Mouse (Mus musculus) midbrain, embryonic 16.5 days (tissue): ENCODE data around the gene Nme3. TPM values are rescaled to one million over a fixed set of nuclear protein-coding genes. Genes with fewer than 3 reads are reported as not detected.

Source experiments
- ATAC-seq: fragments of 200-750 bp; cut with Nextera tagmentation; 2 replicates; pipeline ENCODE4 v1.8.0; 2017; ENCODE audit warnings: moderate TSS enrichment
- H3K27ac ChIP-seq: fragments of 300-500 bp; sonication (generic); 2 replicates; pipeline ENCODE4 v1.5.1; 2014; ENCODE audit warnings: mild to moderate bottlenecking, low read length, mixed read lengths
- H3K27me3 ChIP-seq: fragments of 300-500 bp; sonication (generic); 2 replicates; pipeline ENCODE4 v1.6.1; 2014; ENCODE audit warnings: low read depth, low read length, mixed read lengths; ENCODE audit not compliant: control insufficient read depth, insufficient read depth
- H3K36me3 ChIP-seq: fragments of 300-500 bp; sonication (generic); 2 replicates; pipeline ENCODE4 v1.6.1; 2014; ENCODE audit warnings: mild to moderate bottlenecking, low read length, moderate library complexity, mixed read lengths; ENCODE audit not compliant: control insufficient read depth, insufficient read depth
- H3K4me1 ChIP-seq: fragments of 300-500 bp; sonication (generic); 2 replicates; pipeline ENCODE4 v1.6.1; 2014; ENCODE audit warnings: mild to moderate bottlenecking, low read length, mixed read lengths; ENCODE audit not compliant: control insufficient read depth, insufficient read depth
- H3K4me2 ChIP-seq: fragments of 300-500 bp; sonication (generic); 2 replicates; pipeline ENCODE4 v1.6.1; 2014; ENCODE audit warnings: mild to moderate bottlenecking, low read length, mixed read lengths
- H3K4me3 ChIP-seq: fragments of 300-500 bp; sonication (generic); 2 replicates; pipeline ENCODE4 v1.5.1; 2014; ENCODE audit warnings: low read depth, mild to moderate bottlenecking, low read length, moderate library complexity, mixed read lengths
- H3K9ac ChIP-seq: fragments of 300-500 bp; sonication (generic); 2 replicates; pipeline ENCODE4 v1.6.1; 2014; ENCODE audit warnings: low read depth, low read length, mixed read lengths
- H3K9me3 ChIP-seq: fragments of 300-500 bp; sonication (generic); replicated peaks from 2 replicates; pipeline ENCODE4 v1.6.1; 2014; ENCODE audit warnings: mild to moderate bottlenecking, low read length, mixed read lengths; ENCODE audit not compliant: control insufficient read depth, poor library complexity, severe bottlenecking
- WGBS: fragments of 180-500 bp; shearing (Covaris S2); extraction: QIAGEN DNeasy Blood & Tissue Kit; methylation state at CpG from one replicate; pipeline ENCODE4 v1.1.7; 2014; 5-methylcytosine and 5-hydroxymethylcytosine counted together
- polyA plus RNA-seq: library from polyadenylated mRNA; unstranded; fragments of >200 nt; fragmentation: Nextera tagmentation; extraction: Ambion mirVana; gene quantifications from 2 replicates; pipeline ENCODE4 v1.2.1, GENCODE M21; 2015

The Nme3 gene
- polyA plus RNA-seq, 1 experiment from 2014 or later = 88.6 TPM

- H3K27me3 ChIP-seq = no peaks in the 10 kb centered on the region
- peaks cover 73% of the 10 kb centered on the region for H3K36me3 ChIP-seq
- peaks cover under 1% of the 10 kb centered on the region for H3K4me1 ChIP-seq
- no peak overlapping the region for H3K4me2 ChIP-seq
- no peak overlapping the region for H3K27ac ChIP-seq
- H3K9me3 ChIP-seq = no peaks in the 10 kb centered on the region
- no peak overlapping the region for H3K9ac ChIP-seq
- WGBS = 73% methylated on average over 9 of the region's 9 CpGs
- no peak overlapping the region for H3K4me3 ChIP-seq
- ATAC-seq = no peak
These were observed 6.6 kb downstream of the Nme3 start for GRCm38 (mm10) chr17:24902671-24903474.

GRCm38 (mm10) chr17:24903767-24904166 is 7.5 kb downstream of the Nme3 start:
- 93% methylated on average over 9 of the region's 9 CpGs for WGBS
- no peak overlapping the region for H3K9ac ChIP-seq
- H3K9me3 ChIP-seq = no peaks in the 10 kb centered on the region
- no peaks in the 10 kb centered on the region for H3K27me3 ChIP-seq
- H3K4me3 ChIP-seq = no peak overlapping the region
- H3K27ac ChIP-seq = no peak overlapping the region
- H3K36me3 ChIP-seq = peaks cover 73% of the 10 kb centered on the region
- ATAC-seq = no peak
- no peaks in the 10 kb centered on the region for H3K4me1 ChIP-seq
- H3K4me2 ChIP-seq = no peak overlapping the region

- peaks cover 62% of the 10 kb centered on the region for H3K36me3 ChIP-seq
- H3K27ac ChIP-seq = no peak overlapping the region
- no peak overlapping the region for H3K4me2 ChIP-seq
- H3K27me3 ChIP-seq = no peaks in the 10 kb centered on the region
- no peak overlapping the region for H3K4me3 ChIP-seq
- no peaks in the 10 kb centered on the region for H3K9me3 ChIP-seq
- ATAC-seq = no peak
- 100% methylated on average over 2 of the region's 2 CpGs for WGBS
- H3K9ac ChIP-seq = no peak overlapping the region
- H3K4me1 ChIP-seq = no peaks in the 10 kb centered on the region
These were observed 11.3 kb downstream of the Nme3 start for GRCm38 (mm10) chr17:24907591-24907990.

- H3K4me3 ChIP-seq = no peak overlapping the region
- H3K9me3 ChIP-seq = no peaks in the 10 kb centered on the region
- H3K36me3 ChIP-seq = peaks cover 69% of the 10 kb centered on the region
- no peak for ATAC-seq
- H3K4me1 ChIP-seq = no peaks in the 10 kb centered on the region
- no peaks in the 10 kb centered on the region for H3K27me3 ChIP-seq
- H3K9ac ChIP-seq = no peak overlapping the region
- no peak overlapping the region for H3K4me2 ChIP-seq
- no peak overlapping the region for H3K27ac ChIP-seq
These were observed 17.7 kb downstream of the Nme3 start for GRCm38 (mm10) chr17:24913984-24914383.

- H3K4me3 ChIP-seq = no peak overlapping the region
- WGBS = 96% methylated on average over 1 of the region's 1 CpGs
These were observed 26.9 kb downstream of the Nme3 start for GRCm38 (mm10) chr17:24923246-24923645.

GRCm38 (mm10) chr17:24929506-24929905 is 33.2 kb downstream of the Nme3 start:
- H3K36me3 ChIP-seq = peaks cover 23% of the 10 kb centered on the region
- no peaks in the 10 kb centered on the region for H3K9me3 ChIP-seq
- no peak for ATAC-seq
- 78% methylated on average over 1 of the region's 1 CpGs for WGBS
- no peak overlapping the region for H3K4me2 ChIP-seq
- peaks cover 15% of the 10 kb centered on the region for H3K4me1 ChIP-seq
- no peak overlapping the region for H3K9ac ChIP-seq
- no peaks in the 10 kb centered on the region for H3K27me3 ChIP-seq
- H3K27ac ChIP-seq = no peak overlapping the region
- no peak overlapping the region for H3K4me3 ChIP-seq

More at GRCm38 (mm10) chr17:24923246-24923645, 26.9 kb downstream of the Nme3 start:
- no peak overlapping the region for H3K4me2 ChIP-seq
- H3K27me3 ChIP-seq = no peaks in the 10 kb centered on the region
- H3K36me3 ChIP-seq = peaks cover 72% of the 10 kb centered on the region
- H3K9me3 ChIP-seq = no peaks in the 10 kb centered on the region
- no peaks in the 10 kb centered on the region for H3K4me1 ChIP-seq
- no peak overlapping the region for H3K27ac ChIP-seq
- no peak overlapping the region for H3K9ac ChIP-seq
- no peak for ATAC-seq

GRCm38 (mm10) chr17:24932431-24932830 is 36.1 kb downstream of the Nme3 start:
- no peaks in the 10 kb centered on the region for H3K27me3 ChIP-seq
- 96% methylated on average over 4 of the region's 4 CpGs for WGBS
- no peak overlapping the region for H3K27ac ChIP-seq
- H3K4me2 ChIP-seq = no peak overlapping the region
- H3K9ac ChIP-seq = no peak overlapping the region
- H3K4me1 ChIP-seq = peaks cover 30% of the 10 kb centered on the region
- ATAC-seq = no peak
- peaks cover 7% of the 10 kb centered on the region for H3K36me3 ChIP-seq
- H3K4me3 ChIP-seq = no peak overlapping the region
- no peaks in the 10 kb centered on the region for H3K9me3 ChIP-seq

- 0 out of 2 replicates have a peak, but pooled peaks cover 4% of the 10 kb centered on the region for H3K36me3 ChIP-seq
- no peak overlapping the region for H3K27ac ChIP-seq
- no peaks in the 10 kb centered on the region for H3K27me3 ChIP-seq
- no peak for ATAC-seq
- peaks cover 30% of the 10 kb centered on the region for H3K4me1 ChIP-seq
- WGBS = 76% methylated on average over 4 of the region's 4 CpGs
- no peak overlapping the region for H3K4me2 ChIP-seq
- H3K9me3 ChIP-seq = no peaks in the 10 kb centered on the region
- no peak overlapping the region for H3K9ac ChIP-seq
- no peak overlapping the region for H3K4me3 ChIP-seq
These were observed 36.9 kb downstream of the Nme3 start for GRCm38 (mm10) chr17:24933163-24933562.

GRCm38 (mm10) chr17:24934926-24935325 is 38.6 kb downstream of the Nme3 start:
- Histone ChIP-seq H3K4me3 (peak overlapping the region; percentile 84; the same call in 1 of the 2 replicates), H3K9me3 (no peaks in the 10 kb centered on the region), H3K9ac (peak overlapping the region; percentile 84), H3K4me2 (peak overlapping the region; percentile 73), H3K27ac (no peak overlapping the region), H3K4me1 (peaks cover 30% of the 10 kb centered on the region), H3K27me3 (no peaks in the 10 kb centered on the region), H3K36me3 (no peaks in the 10 kb centered on the region)
- 94% methylated on average over 4 of the region's 4 CpGs for WGBS
- no peak for ATAC-seq
